In the genomic region with DNA sequence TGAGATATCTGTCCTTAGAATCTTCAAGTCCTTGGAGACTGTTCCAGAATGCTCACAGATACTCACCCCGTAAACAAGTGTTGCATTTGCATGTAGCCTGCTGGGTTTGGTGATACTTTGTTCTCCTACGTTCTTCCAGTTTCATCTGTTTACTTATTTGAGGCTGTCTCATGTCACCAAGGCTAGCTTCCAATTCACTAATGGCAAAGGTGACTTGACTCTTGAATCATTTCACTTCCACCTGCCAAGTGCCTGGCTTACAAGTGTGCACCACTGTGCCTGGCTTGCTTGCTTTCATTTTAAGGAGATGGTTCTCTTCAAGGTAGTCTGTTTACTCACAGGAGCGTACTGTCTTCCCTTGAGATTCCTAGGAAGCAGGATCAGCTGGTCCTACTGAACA, we compare ENCODE assay signal across 21 mouse cellular contexts. TPM values are rescaled to one million over a fixed set of nuclear protein-coding genes. Genes with fewer than 3 reads are reported as not detected.
"Had no signal": no experiment of that assay in that cellular context is flagged by ENCODE, and none has a peak within 500 bp of the region (broad histone marks: within the 10 kb centered on the region; RNA-seq: fewer than 3 reads in every experiment).

No protein-coding gene starts in this region.

- H3K9ac ChIP-seq: liver, postnatal 0 days; lung, embryonic 15.5 days; midbrain, embryonic 12.5 days; neural tube, embryonic 12.5 days; stomach, embryonic 15.5 days had no signal

- DNase-seq: liver, postnatal 0 days; lung, adult 2 months; lung, postnatal 14 days; lung, postnatal 36 days; midbrain, embryonic 14.5 days; right cerebral cortex, postnatal 14 days; thymus, adult 2 months; thymus, postnatal 25 days; thymus, postnatal 4 days had no signal

- H3K27ac ChIP-seq: lung, embryonic 15.5 days; macrophage; midbrain, embryonic 12.5 days; neural tube, embryonic 12.5 days; stomach, embryonic 15.5 days; stomach, postnatal 0 days had no signal

- H3K4me3 ChIP-seq: lung, embryonic 15.5 days; megakaryocyte, embryonic 14.5 days; midbrain, embryonic 12.5 days; neural tube, embryonic 12.5 days; stomach, embryonic 15.5 days had no signal

- H3K4me1 ChIP-seq: lung, embryonic 15.5 days; megakaryocyte, embryonic 14.5 days; midbrain, embryonic 12.5 days; neural tube, embryonic 12.5 days; stomach, embryonic 15.5 days had no signal

- ATAC-seq: liver, postnatal 0 days; lung, postnatal 0 days; midbrain, embryonic 16.5 days had no signal

- H3K9me3 ChIP-seq: lung, embryonic 15.5 days; megakaryocyte, embryonic 14.5 days; midbrain, embryonic 12.5 days; neural tube, embryonic 12.5 days; stomach, embryonic 15.5 days had no signal

- H3K36me3 ChIP-seq: lung, embryonic 15.5 days; midbrain, embryonic 12.5 days; neural tube, embryonic 12.5 days; stomach, embryonic 15.5 days had no signal

- H3K4me2 ChIP-seq: lung, embryonic 15.5 days; midbrain, embryonic 12.5 days; neural tube, embryonic 12.5 days; stomach, embryonic 15.5 days had no signal

- H3K27me3 ChIP-seq: neural tube, embryonic 12.5 days; stomach, embryonic 15.5 days had no signal

RNA-seq across cellular contexts. Expression of gene Dkk3, which starts 5.6 kb away (rescaled TPM):
- total RNA-seq: megakaryocyte progenitor cell, adult 5-6 weeks; monocyte, adult 5-6 weeks; neutrophil, adult 5-6 weeks had no signal
- polyA plus RNA-seq: macrophage had no signal
